Mouse (Mus musculus): ENCODE results near the gene Dapk1. TPM values are rescaled to one million over a fixed set of nuclear protein-coding genes. Genes with fewer than 3 reads are reported as not detected.
"Not testable (repeated sequence)": the region's sequence is repeated elsewhere in the genome, so short reads cannot be mapped to it uniquely, and the experiment has no call there.

Gene Dapk1
- total RNA-seq (2022): 10 to 100 TPM; 79.4 to 92.7 (median 84.4) TPM

GRCm38 (mm10) chr13:60601436-60602415 lies at the start of gene Dapk1:
Dapk1 (plus strand) TSS chr13:60601947.
- peak; percentile 73 for DNase-seq (ENCODE audit: low spot score in 2 of 2)

GRCm38 (mm10) chr13:60553326-60553725 lies 48.4 kb upstream of the Dapk1 start:
- no peak for DNase-seq (ENCODE audit: low spot score in 2 of 2)

GRCm38 (mm10) chr13:60556476-60556875 lies 45.3 kb upstream of the Dapk1 start:
- no peak for DNase-seq (ENCODE audit: low spot score in 2 of 2)

- DNase-seq (ENCODE audit: low spot score in 2 of 2): no peak
These were observed 44.8 kb upstream of the Dapk1 start for GRCm38 (mm10) chr13:60556911-60557310.

GRCm38 (mm10) chr13:60564303-60564702 lies 37.4 kb upstream of the Dapk1 start:
- DNase-seq (ENCODE audit: low spot score in 2 of 2): peak in 1 of 2 experiments; percentile 23

- no peak for DNase-seq (ENCODE audit: low spot score in 2 of 2)
These were observed 32.7 kb upstream of the Dapk1 start for GRCm38 (mm10) chr13:60568934-60569548.

GRCm38 (mm10) chr13:60569549-60569941 lies 32.2 kb upstream of the Dapk1 start:
- DNase-seq (ENCODE audit: low spot score in 2 of 2): no peak

GRCm38 (mm10) chr13:60573541-60573940 lies 28.2 kb upstream of the Dapk1 start:
- DNase-seq (ENCODE audit: low spot score in 2 of 2): no peak

GRCm38 (mm10) chr13:60573971-60574370 lies 27.8 kb upstream of the Dapk1 start:
- DNase-seq (ENCODE audit: low spot score in 2 of 2): no peak

GRCm38 (mm10) chr13:60578541-60578940 lies 23.2 kb upstream of the Dapk1 start:
- DNase-seq (ENCODE audit: low spot score in 2 of 2): no peak

GRCm38 (mm10) chr13:60594866-60595265 lies 6.9 kb upstream of the Dapk1 start:
- no peak for DNase-seq (ENCODE audit: low spot score in 2 of 2)

- no peak for DNase-seq (ENCODE audit: low spot score in 2 of 2)
These were observed 6.2 kb upstream of the Dapk1 start for GRCm38 (mm10) chr13:60595519-60595918.

- no peak for DNase-seq (ENCODE audit: low spot score in 2 of 2)
These were observed 887 bp downstream of the Dapk1 start for GRCm38 (mm10) chr13:60602416-60603251.

GRCm38 (mm10) chr13:60603252-60603562 lies 1.5 kb downstream of the Dapk1 start:
- DNase-seq (ENCODE audit: low spot score in 2 of 2): no peak

- no peak for DNase-seq (ENCODE audit: low spot score in 2 of 2)
These were observed 5.7 kb downstream of the Dapk1 start for GRCm38 (mm10) chr13:60607411-60607810.

GRCm38 (mm10) chr13:60608411-60609046 lies 6.8 kb downstream of the Dapk1 start:
- no peak for DNase-seq (ENCODE audit: low spot score in 2 of 2)

GRCm38 (mm10) chr13:60609234-60609633 lies 7.5 kb downstream of the Dapk1 start:
- no peak for DNase-seq (ENCODE audit: low spot score in 2 of 2)

- no peak for DNase-seq (ENCODE audit: low spot score in 2 of 2)
These were observed 8.8 kb downstream of the Dapk1 start for GRCm38 (mm10) chr13:60610558-60610957.

- not testable (repeated sequence) for DNase-seq (ENCODE audit: low spot score in 2 of 2)
These were observed 9.2 kb downstream of the Dapk1 start for GRCm38 (mm10) chr13:60610971-60611370.

GRCm38 (mm10) chr13:60612160-60612559 lies 10.4 kb downstream of the Dapk1 start:
- no peak for DNase-seq (ENCODE audit: low spot score in 2 of 2)

- peak in 1 of 2 experiments; percentile 56 for DNase-seq (ENCODE audit: low spot score in 2 of 2)
These were observed 12.4 kb downstream of the Dapk1 start for GRCm38 (mm10) chr13:60614154-60614553.
